Mouse (Mus musculus): ENCODE measurements around the gene F10.

DNA sequence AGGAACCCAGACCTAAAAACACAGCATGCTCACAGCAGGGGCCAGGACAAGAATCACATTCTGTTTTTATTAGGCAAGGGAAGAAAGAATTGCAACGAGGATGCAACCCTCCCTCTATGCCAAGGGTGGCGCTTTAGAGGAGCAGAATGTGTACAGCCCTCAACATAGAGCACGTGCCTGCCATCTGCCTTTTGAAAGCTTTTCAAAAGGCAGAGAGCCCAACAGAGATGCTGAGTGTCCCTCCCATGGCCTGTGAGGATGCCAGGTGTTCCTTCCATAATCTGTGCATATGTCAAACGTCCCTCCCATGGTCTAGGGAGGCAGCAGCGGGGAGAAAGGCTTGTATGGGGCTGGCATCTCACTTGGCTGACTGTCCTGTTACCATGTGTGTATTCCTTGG lies 10.5 kb downstream of the F10 start:
- TF ChIP-seq POLR2A (IDR thresholded peaks at IDR 0.05; ENCODE audit: borderline replicate concordance, control insufficient read depth, low read depth, low read length) (no peak), CTCF (IDR thresholded peaks at IDR 0.05; ENCODE audit: control insufficient read depth, insufficient read depth, low read length) (no peak)

Measured in bone marrow, adult 2 months (tissue).